Mouse (Mus musculus): ENCODE results near the gene Ccdc69. TPM values are rescaled to one million over a fixed set of nuclear protein-coding genes. Genes with fewer than 3 reads are reported as not detected.

The Ccdc69 gene
- polyA plus RNA-seq, 1 experiment from 2014 or later, result 25.1 TPM

Other genes starting within 250 kb of the Ccdc69 start
- 11.8 and 25.7 TPM in 2 replicates for gene Lyrm7, start 217.2 kb downstream of the Ccdc69 start, polyA plus RNA-seq (2015; fragmentation: Nextera tagmentation; extraction: Ambion mirVana)
- gene Hint1, start 211.7 kb downstream of the Ccdc69 start, polyA plus RNA-seq (2015; fragmentation: Nextera tagmentation; extraction: Ambion mirVana), result 581 and 590 TPM in 2 replicates
- gene Gpx3, start 175.7 kb downstream of the Ccdc69 start, polyA plus RNA-seq (2015; fragmentation: Nextera tagmentation; extraction: Ambion mirVana), result 771 and 1,022 TPM in 2 replicates
- 20.0 and 24.7 TPM in 2 replicates for gene Tnip1, start 115.2 kb downstream of the Ccdc69 start, polyA plus RNA-seq (2015; fragmentation: Nextera tagmentation; extraction: Ambion mirVana)
- gene Anxa6, start 44.7 kb downstream of the Ccdc69 start, polyA plus RNA-seq (2015; fragmentation: Nextera tagmentation; extraction: Ambion mirVana), result 340 and 364 TPM in 2 replicates
- gene Gm2a, start 20.0 kb upstream of the Ccdc69 start, polyA plus RNA-seq (2015; fragmentation: Nextera tagmentation; extraction: Ambion mirVana), result 36.7 and 38.5 TPM in 2 replicates
- gene Slc36a3, start 73.6 kb upstream of the Ccdc69 start, polyA plus RNA-seq (2015; fragmentation: Nextera tagmentation; extraction: Ambion mirVana), result not detected in 2 replicates
- gene Slc36a2, start 106.9 kb upstream of the Ccdc69 start, polyA plus RNA-seq (2015; fragmentation: Nextera tagmentation; extraction: Ambion mirVana), result 6.3 and 7.1 TPM in 2 replicates
- gene Slc36a1, start 126.2 kb upstream of the Ccdc69 start, polyA plus RNA-seq (2015; fragmentation: Nextera tagmentation; extraction: Ambion mirVana), result 1.9 and 2.0 TPM in 2 replicates

Data from heart, embryonic 16.5 days (tissue).